Mouse (Mus musculus) lung, postnatal 0 days (tissue): ENCODE data around the gene Sh3bp4.

Source experiments
- CTCF ChIP-seq: IDR thresholded peaks from 2 replicates; pipeline ENCODE4 v1.5.1; 2016; ENCODE audit warnings: antibody characterized with exemption, mild to moderate bottlenecking
- EP300 ChIP-seq: IDR thresholded peaks from 2 replicates; pipeline ENCODE4 v1.6.1; 2016; ENCODE audit warnings: antibody characterized with exemption, mild to moderate bottlenecking, control low read depth

DNA sequence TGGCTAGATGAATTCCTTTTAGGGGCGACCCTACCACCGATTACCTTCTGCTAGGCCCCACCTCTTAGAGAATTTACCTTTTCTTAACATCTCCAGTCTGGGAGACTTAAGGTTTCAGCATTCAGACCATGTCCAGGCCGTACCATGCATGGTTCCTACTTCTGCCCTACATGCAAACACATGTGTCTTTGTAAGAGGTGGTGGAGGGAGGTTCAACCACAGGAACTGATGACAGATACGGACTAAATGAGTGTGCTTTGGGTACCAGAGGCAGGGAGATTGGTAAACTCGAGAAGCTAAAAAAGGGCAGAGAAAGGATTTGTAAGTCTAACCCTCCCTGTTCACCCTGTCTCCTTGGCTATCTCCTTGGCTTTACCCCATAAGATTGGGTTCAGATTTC lies 23.5 kb downstream of the Sh3bp4 start:
- TF ChIP-seq CTCF (no peak), EP300 (no peak)
